Mouse (Mus musculus) cerebellum, postnatal 14 days (tissue): Measurements from ENCODE around the gene Sorcs1.

Source experiments
- DNase-seq, 2 experiments: peaks; one replicate each; pipeline ENCODE4 v3.0.0; 2021; ENCODE audit warnings: mixed read lengths in 2 of 2

Gene Sorcs1

DNA sequence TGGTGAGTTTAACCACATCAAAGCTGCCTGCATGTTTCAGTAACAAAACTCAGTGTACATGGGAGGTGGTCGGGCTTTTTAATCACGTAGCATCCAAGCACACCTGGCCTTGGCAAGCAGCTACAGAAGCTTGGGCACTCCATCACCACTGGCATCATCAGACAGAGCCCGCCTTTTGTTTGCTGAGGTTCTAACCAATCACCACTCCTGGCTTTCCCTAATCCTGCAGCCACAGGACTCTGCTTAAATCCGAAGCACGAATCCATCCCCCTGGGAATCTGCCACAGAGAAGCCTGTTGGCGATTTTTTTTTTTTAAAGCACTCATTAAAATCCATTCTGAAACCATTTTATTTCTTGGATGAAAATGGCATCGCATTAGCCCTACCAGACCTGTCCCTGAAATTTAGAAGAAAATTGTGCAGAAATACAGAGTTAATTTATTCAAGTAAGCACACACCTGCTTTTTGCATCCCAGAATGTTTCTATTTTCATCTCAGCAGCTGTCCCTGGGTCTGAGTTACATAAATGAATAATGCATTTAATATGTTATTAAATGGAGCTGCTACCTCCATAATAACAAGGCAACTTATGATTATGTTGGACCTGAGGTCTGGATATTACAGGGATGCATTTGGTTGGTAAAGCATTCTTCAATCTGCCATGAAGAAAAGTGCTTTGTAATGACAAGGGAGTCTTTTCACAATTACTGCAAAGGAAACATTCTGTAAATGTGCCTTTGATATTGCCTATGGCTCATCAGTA is 463.8 kb downstream of the Sorcs1 start:
- peak in 1 of 2 experiments; percentile 6 for DNase-seq

DNA sequence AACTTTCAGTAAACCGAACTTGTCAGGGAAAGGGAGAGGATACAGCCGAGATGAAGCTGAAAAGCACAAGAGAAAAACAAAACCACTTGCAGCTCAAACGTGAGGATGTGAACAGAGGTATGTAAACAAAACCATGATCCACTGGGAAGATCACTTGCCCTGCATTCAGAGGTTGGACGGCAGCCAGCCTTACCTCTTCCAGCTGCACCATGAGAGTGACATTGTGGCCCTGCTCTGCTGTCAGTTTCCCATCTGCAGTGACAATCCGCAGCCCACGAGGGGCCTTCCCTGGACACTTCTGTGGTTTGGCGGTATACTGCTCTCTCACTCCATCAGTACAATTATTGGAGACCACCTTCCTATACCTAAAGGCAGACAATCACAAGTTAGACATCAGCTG is 468.0 kb downstream of the Sorcs1 start:
- peak in 1 of 2 experiments; percentile 7 for DNase-seq

DNA sequence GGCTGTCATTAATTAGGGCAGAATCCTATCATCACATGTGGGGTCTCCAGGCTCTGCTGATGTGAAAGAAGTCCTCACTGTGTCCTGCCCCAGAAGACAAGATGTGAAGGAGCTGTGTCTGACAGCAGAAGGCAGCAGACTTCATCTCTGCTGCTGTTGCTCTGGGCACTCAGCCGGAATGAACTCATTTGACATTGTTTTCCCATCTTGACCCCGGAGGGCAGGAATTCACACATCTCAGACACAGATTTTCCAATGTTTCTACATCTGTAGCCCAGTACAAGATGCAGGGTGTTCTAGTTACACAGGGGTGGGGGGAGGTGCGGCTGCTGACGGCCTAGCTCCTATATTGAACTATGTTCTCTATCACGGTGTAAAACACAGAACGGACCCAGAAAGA is 474.1 kb downstream of the Sorcs1 start:
- DNase-seq: no peak

DNA sequence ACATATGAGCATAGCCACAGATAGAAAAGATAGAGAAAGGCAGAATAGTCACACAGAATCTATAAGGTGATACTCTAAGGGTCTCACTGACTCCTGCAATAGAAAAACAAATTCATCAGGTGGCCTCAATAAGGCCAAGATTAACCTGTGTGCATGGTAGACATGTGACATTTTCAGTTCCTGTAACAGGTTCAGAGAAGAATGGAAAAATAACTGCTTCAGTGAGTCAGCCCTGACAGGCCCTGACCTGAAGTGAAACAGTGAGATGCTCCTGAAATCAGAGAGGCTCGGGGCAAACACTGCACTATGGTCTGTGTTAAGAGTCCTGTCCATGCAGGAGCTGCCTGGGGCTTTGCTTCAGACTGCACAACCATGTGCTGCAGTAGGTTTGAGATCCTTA is 481.9 kb downstream of the Sorcs1 start:
- DNase-seq: no peak

DNA sequence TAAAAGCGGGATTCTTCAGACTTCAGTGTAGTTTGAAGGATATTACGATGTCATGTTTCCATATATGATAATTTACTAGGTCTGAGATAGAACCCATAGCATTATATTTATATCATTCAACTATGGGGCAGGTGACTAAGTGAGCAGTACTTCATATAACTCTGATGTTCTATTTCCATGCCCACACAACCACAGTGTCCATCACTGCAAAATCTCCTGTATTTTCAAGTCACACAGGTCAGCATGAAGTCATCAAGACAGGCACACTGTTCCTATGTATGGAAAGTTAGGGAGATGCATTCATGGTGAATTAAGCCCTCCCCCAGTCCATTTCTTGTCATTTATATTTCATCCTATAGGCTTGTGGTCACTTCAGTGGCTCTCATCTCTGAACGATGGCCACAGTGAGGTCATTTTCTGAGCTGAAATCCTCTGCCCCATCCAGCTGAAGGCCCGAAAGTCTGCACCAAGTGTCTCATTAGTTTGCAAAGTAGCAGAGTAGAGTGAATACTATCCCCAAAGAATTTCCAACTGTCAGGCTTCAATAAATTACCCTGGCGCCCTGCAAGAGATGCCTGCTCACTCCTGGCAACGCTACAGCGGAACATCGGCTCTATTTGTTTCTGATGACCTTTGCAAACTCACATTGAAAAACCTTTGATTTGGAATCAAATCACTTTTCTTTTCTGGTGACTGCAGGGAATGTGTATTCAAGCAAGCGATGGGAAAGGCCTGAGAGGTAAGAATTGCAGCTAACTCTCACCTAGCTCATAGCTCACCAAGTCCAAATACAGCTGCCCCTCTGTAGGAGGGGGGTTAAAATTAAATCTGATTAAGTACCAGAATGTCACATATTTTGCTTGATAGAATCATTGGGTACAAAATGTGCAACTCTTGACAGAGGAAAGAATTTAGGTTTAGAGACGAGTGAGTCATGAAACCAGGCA is 492.4 kb downstream of the Sorcs1 start:
- DNase-seq: no peak

DNA sequence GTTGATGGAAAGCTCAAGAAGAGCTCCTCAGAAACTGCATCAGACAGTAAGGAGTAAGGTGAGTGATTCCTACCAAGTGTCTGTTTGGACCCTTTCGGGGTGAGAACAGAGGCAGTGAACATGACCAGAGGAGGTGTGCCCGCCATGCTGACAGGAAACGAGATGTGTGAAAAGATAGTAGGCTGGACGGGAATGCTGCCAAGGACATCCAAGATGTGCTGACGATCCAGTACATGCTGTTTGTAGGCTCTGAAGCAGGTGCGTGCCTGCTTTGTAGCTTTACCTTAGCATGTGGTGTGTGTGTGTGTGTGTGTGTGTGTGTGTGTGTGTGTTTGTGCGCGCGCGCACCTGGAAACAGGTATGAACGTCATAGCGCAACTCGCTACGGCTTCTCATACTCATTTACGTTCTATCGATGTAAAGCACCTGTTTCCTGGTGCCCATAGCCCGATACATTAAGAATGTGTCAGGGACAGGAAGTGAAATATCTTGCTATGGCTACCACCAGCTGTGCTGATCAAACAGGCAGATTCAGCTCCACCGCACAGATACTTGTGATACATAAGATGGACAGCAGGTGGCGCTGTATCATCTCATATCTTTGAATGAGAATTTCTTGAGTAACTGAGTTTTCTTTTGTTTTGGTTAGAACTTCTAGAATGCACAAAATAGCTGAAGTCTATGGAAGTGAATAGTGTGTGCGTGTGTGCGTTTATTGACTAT is 493.4 kb downstream of the Sorcs1 start:
- peak; percentile 67 to 80 for DNase-seq

DNA sequence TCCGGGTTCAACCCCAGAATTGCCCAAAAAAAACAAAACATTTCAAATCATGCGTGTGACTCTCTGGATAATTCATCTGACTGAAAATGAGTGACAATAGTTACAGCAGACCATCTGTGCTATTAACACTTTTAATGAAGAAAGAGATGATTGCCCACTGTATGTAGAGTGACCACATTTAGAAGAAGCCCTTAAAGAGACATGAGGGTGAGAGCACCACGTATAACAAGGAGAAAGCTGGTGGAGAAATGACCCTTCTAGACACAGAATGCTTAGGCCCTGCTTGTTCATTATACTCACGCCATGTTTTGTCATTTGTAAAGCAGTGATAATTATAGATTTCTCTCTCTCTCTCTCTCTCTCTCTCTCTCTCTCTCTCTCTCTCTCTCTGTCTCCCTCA is 499.6 kb downstream of the Sorcs1 start:
- no peak for DNase-seq

DNA sequence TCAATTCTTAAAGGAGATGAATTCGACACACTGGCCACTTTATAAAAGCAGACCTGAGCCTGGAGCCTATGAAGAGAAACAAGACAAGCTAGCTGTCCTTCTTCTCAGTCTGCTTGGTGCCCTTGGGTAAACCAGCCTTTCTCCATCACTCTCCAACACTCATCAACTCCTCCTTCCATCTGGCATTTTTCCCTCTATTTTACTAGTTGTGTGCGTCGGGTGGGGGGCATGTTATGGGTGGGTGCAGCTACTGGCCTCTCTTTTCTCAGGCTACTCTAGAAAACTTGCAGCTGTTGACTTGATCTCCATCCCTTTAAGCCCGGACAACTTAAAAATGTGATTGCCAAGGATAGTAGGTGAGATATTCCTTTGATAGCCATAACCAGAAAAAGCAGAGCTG is 500.3 kb downstream of the Sorcs1 start:
- no peak for DNase-seq

DNA sequence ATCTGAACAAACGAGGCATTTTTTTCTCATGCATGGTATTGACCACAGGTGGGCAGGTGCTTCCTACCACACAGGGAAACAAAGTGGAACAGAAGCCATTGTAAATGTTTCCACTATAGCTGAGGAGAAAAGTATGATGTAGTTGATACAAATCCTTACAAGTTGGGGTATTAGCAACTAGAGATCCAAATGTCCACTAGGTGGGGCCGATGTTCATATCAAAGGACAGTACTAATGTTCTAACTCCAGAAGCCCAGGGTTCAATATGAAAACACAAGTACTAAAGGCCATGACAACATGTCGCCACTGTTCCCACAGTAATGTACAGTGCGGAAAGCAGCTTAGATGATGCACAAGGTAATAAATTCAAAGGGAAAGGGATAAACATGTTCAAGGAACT is 506.6 kb downstream of the Sorcs1 start:
- peak; percentile 19 to 34 for DNase-seq

DNA sequence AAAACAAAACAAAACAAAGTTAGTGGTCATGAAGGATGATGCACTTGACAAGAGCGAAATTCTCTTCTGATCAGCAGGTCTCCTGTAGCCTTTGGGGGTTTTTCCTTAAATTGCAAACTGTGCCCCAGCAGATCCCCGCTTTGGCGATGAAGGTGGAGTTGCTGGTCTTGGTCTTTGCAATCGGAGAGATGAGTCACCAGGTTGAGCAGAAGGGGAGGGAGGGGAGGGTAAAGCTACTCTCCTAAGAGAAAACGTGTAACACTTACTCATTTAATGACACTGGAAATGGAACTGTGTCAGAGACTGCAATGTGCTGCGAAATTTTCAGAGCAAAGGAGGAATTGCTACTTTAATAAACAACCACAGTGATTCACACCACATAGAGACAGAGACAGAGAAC is 527.3 kb downstream of the Sorcs1 start:
- no peak for DNase-seq

DNA sequence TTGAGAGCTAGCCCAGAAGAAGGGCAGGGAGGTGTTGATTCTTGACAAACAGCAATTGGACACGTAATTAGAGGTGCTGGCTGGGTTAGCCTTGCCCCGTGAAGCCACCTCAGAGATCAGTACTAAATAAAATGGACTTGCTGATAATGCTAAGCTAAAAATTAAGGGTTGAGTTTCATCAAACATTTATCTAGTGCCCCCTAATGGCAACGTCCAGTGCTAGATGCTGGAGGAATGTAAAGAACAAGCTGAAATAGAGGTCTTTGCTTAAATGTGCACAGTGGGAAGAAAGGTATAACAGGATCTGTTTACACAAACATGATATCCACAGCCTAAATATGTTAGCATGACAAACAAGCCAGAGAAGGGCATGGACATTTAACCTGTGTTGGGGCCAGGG is 532.5 kb downstream of the Sorcs1 start:
- DNase-seq: peak; percentile 26 to 29

DNA sequence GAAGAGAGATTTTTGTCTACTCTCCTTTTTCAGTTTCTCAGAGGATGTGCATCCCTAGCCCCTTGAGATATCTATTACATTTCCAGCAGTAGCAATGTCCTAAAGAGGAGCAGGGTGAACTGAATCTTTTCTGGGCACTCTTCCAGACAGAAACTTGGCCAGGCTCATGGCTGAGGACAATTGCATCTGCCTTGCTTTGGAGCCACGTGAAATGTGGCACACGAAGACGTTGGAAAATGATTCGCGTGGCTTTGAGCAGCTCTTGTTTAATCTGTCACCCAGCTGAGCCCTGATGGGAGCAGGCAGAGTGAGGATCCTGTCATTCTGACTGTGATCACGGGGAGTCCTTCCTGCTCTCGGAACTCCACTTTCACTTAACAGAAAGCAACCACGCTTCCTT is 536.6 kb downstream of the Sorcs1 start:
- peak; percentile 71 to 78 for DNase-seq

DNA sequence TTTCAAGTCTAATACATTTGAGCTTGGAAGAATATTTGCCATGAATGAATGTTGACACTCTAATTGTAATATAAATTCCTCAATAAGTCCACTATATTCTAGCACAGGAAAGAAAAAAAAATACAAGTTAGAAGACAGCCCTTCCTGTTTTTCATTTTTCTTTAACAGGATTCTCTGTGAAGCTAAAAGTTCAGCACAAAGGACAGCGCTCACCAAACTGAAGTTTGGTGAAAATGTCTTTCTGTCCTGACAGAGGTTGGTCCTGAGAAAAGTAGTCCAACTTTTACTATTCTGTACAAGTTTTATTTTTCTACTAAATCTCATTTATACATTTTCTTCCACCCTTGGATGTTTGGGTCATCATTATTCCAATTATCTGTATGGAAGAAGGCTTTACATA is 543.8 kb downstream of the Sorcs1 start:
- no peak for DNase-seq

DNA sequence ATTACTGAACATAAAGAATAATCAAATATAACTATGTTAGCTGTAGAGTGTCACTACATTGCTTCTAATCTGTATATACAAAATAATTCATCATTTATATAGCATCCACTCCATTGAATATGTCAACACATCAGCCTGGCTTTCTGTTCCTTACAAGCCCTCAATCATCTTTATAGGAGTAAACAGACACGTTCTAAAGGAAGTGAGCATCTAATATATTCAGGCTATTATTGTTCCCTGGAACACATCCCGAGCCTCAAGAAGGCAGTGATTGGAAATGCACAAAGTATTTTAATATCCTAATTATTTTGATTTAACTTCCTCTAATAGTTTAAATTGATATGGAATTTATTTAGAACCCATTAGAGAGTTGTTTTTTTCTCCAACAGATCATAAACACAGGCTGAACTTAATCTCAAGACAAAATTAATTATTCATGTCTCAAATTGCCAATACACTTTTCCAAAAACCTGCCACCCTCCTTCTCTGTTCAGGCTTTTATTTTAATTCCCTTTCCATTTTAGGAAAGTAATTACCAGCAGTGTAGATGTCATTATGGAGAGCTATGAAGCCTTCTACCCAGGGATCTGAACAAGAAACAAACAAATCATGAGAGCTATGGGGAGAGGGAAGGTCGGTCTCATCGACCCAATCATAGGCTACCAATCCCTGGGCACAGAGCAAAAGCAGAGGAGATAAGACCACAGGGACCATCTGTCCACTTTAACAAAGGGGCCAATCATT is 572.4 kb downstream of the Sorcs1 start:
- peak in 1 of 2 experiments; percentile 3 for DNase-seq
